Mouse (Mus musculus): ENCODE results near the gene Galnt16. TPM values are rescaled to one million over a fixed set of nuclear protein-coding genes. Genes with fewer than 3 reads are reported as not detected.

The Galnt16 gene
- polyA plus RNA-seq, 1 experiment from 2014 or later, result 31.1 TPM

DNA sequence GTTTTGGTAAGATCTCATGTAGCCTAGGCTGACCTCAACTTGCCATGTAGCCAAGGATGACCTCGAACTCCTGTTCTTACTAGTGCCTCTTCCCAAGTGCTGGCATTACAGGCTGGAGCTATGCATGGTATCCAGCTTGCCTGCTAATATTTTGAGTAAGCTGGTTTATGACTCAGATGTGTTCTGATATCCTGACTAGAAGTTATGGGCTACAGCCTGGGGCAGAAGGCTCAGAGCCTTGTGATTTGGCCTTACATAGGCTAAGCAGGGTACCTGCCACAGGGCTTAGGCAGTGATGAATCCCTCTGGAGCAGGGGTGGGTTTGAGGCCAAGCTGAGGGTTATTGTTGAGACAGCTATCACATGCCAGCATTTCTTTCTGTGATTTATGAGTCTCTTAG, 90.5 kb downstream of the Galnt16 start:
- Histone ChIP-seq H3K27ac (no peak overlapping the region), H3K27me3 (ENCODE audit: poor library complexity, severe bottlenecking) (no peaks in the 10 kb centered on the region), H3K9me3 (no peaks in the 10 kb centered on the region), H3K36me3 (replicated peaks) (peaks cover 14% of the 10 kb centered on the region), H3K4me1 (no peaks in the 10 kb centered on the region), H3K4me3 (no peak overlapping the region)
- 92% methylated on average over 1 of the region's 1 CpGs for WGBS
- DNase-seq (ENCODE audit: extremely low spot score, low spot score), result no peak

- H3K9me3 ChIP-seq, result no peaks in the 10 kb centered on the region
- no peak overlapping the region for H3K4me3 ChIP-seq
- no peak for DNase-seq (ENCODE audit: extremely low spot score, low spot score)
- H3K27me3 ChIP-seq (ENCODE audit: poor library complexity, severe bottlenecking), result no peaks in the 10 kb centered on the region
- H3K36me3 ChIP-seq (replicated peaks), result peaks cover 2% of the 10 kb centered on the region
- H3K4me1 ChIP-seq, result no peaks in the 10 kb centered on the region
- 84% methylated on average over 3 of the region's 3 CpGs for WGBS
- no peak overlapping the region for H3K27ac ChIP-seq
Observed at GRCm38 (mm10) chr12:80609928-80610327, 91.9 kb downstream of the Galnt16 start.

- 59% methylated on average over 9 of the region's 9 CpGs for WGBS
- Histone ChIP-seq H3K4me3 (no peak overlapping the region), H3K9me3 (no peaks in the 10 kb centered on the region), H3K27me3 (ENCODE audit: poor library complexity, severe bottlenecking) (no peaks in the 10 kb centered on the region), H3K27ac (no peak overlapping the region), H3K36me3 (replicated peaks) (no peaks in the 10 kb centered on the region), H3K4me1 (peaks cover 4% of the 10 kb centered on the region; the same call in 1 of the 2 replicates)
- DNase-seq (ENCODE audit: extremely low spot score, low spot score), result no peak
Observed at GRCm38 (mm10) chr12:80612113-80612791, 94.2 kb downstream of the Galnt16 start.

DNA sequence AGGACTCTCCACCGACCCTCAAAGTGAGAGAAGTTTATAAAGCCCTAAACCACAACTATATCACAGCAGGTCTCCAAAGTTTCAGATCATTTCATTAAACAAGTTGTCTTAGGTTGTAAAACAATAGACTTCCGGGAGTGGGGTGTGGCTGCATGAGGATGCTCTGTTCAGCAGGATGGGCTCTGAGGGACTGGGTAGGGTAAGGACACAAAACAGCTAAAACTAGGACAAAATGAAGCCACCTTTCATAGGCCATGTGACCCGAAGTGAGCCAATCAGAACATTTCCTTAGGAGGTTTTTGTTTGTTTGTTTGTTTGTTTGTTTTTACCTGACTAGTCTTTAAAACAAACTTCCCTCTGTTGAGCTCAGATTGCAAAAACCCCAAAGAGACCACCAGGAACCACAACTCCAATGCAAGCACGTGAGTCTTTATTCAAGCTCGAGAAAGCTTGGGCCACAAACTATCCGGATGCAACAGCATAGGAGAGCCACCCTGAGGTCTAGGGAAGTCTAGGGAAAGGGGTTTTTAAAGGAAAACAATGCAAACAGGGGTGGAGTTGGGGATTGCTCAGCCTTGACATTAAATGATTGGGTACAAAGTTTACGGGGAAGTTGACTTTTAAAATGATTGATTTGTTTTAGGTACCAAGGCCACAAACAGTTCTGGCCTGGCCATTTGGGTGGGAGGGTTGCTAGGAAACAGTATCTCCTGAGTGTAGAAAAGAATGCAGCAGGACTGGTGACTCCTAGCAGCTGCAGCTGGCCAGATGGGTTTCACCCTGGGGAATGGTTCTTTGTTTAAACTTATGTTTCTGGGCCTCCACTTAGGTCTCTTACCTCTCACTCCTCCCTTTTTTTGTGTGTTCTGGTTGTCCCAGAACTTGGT, 97.5 kb downstream of the Galnt16 start:
- 79% methylated on average over 7 of the region's 7 CpGs for WGBS
- H3K4me1 ChIP-seq, result peaks cover 4% of the 10 kb centered on the region; the same call in 1 of the 2 replicates
- no peak for DNase-seq (ENCODE audit: extremely low spot score, low spot score)
- H3K36me3 ChIP-seq (replicated peaks), result no peaks in the 10 kb centered on the region
- H3K4me3 ChIP-seq, result no peak overlapping the region
- no peak overlapping the region for H3K27ac ChIP-seq
- H3K9me3 ChIP-seq, result no peaks in the 10 kb centered on the region
- no peaks in the 10 kb centered on the region for H3K27me3 ChIP-seq (ENCODE audit: poor library complexity, severe bottlenecking)

GRCm38 (mm10) chr12:80620501-80620900, 102.4 kb downstream of the Galnt16 start:
- Histone ChIP-seq H3K36me3 (replicated peaks) (peaks cover 2% of the 10 kb centered on the region; the same call in 1 of the 2 replicates), H3K27me3 (ENCODE audit: poor library complexity, severe bottlenecking) (no peaks in the 10 kb centered on the region), H3K9me3 (no peaks in the 10 kb centered on the region), H3K27ac (no peak overlapping the region), H3K4me1 (peaks cover 4% of the 10 kb centered on the region; the same call in 1 of the 2 replicates), H3K4me3 (no peak overlapping the region)
- DNase-seq (ENCODE audit: extremely low spot score, low spot score), result no peak
- 77% methylated on average over 5 of the region's 5 CpGs for WGBS

GRCm38 (mm10) chr12:80631790-80632189, 113.7 kb downstream of the Galnt16 start:
- 91% methylated on average over 5 of the region's 5 CpGs for WGBS
- Histone ChIP-seq H3K27me3 (ENCODE audit: poor library complexity, severe bottlenecking) (no peaks in the 10 kb centered on the region), H3K27ac (no peak overlapping the region), H3K9me3 (no peaks in the 10 kb centered on the region), H3K4me3 (no peak overlapping the region), H3K36me3 (replicated peaks) (peaks cover 72% of the 10 kb centered on the region), H3K4me1 (peaks cover 21% of the 10 kb centered on the region)
- DNase-seq (ENCODE audit: extremely low spot score, low spot score), result no peak

DNA sequence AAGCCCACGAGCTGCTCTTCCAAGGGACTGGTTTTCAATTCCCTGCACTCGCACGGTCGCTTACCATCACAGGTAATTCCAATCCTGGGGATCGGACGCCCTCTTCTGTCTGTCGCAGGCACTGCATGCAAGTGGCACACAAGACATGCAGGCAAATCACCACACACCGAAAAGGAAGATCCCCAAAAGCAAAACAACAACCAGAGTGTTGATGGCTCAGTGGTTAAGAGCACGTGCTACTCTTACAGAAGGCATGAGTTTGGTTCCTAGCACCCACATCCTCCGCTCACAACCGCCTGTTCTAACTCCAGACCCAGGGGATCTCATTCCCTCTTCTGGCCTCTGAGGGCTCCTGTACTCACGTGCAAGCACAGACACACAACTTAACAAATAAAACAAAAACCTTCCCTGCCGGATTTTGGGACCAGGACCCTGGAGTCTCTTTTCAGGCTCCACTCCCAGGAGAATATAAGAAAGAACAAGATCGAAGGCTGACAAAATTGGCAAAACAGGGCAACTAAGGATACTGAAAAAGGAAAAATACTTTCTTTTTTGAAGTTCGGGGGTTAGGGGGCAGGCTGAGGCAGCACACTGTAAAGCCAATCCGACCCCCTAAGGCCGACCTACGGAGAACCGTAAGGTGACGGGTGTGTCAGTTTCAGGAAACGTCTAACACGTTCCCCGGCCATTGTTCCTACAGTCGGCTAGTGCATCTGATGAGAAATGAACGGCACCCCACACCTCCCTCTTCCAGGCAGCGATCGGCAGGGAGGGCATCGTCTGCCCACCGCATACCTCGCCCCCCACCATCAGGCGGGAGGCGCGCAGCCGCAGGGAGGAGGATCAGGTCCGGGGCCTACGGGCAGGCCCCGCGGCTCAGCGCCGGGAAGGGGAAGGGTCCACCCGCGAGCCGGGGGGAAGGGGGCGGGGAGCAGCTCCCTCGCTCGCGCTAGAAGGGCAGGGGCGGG, 124.9 kb downstream of the Galnt16 start:
- Histone ChIP-seq H3K9me3 (no peaks in the 10 kb centered on the region), H3K4me1 (peaks cover 40% of the 10 kb centered on the region), H3K27ac (peak overlapping the region; percentile 96), H3K27me3 (ENCODE audit: poor library complexity, severe bottlenecking) (no peaks in the 10 kb centered on the region), H3K4me3 (peak overlapping the region; percentile 90), H3K36me3 (replicated peaks) (peaks cover 49% of the 10 kb centered on the region)
- DNase-seq (ENCODE audit: extremely low spot score, low spot score), result peak; percentile 73
- WGBS, result 2% methylated on average over 48 of the region's 48 CpGs

GRCm38 (mm10) chr12:80643693-80644505, 125.8 kb downstream of the Galnt16 start, which contains the start of the genes Slc39a9 and Erh:
Gene Slc39a9 (plus strand): TSS chr12:80643883.
Gene Erh (minus strand): TSS chr12:80644341.
- WGBS, result under 1% methylated on average over 50 of the region's 50 CpGs
- peak within 1 kb of the TSS; percentile 90 for H3K4me3 ChIP-seq

DNA sequence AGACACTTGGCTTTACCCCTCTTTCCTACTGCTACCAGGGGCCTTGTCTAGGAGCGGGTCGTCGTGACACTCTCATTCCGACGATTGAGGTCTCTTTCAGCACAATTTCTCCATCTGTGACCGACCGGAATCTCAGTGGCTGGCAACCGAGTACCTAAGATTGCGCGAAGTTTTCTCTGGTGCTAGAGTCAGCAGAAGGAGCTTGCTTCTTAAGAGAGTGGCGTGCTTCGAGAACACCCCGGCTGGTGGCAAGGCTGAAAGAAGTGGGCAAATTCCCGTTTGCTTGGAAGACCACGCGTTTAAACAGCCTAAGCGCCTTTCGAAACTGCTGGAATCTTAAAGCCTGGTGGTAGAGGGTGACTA, 126.4 kb downstream of the Galnt16 start:
- Histone ChIP-seq H3K9me3 (no peaks in the 10 kb centered on the region), H3K27me3 (ENCODE audit: poor library complexity, severe bottlenecking) (no peaks in the 10 kb centered on the region), H3K4me1 (peaks cover 40% of the 10 kb centered on the region), H3K36me3 (replicated peaks) (peaks cover 42% of the 10 kb centered on the region), H3K4me3 (peak overlapping the region; percentile 90), H3K27ac (peak overlapping the region; percentile 96)
- no peak for DNase-seq (ENCODE audit: extremely low spot score, low spot score)
- 9% methylated on average over 18 of the region's 18 CpGs for WGBS

More at GRCm38 (mm10) chr12:80643693-80644505, 125.8 kb downstream of the Galnt16 start, which contains the start of the genes Slc39a9 and Erh:
- Histone ChIP-seq H3K36me3 (replicated peaks) (peaks cover 46% of the 10 kb centered on the region), H3K4me1 (peaks cover 40% of the 10 kb centered on the region), H3K27me3 (ENCODE audit: poor library complexity, severe bottlenecking) (no peaks in the 10 kb centered on the region), H3K27ac (peak within 1 kb of the TSS; percentile 96), H3K9me3 (no peaks in the 10 kb centered on the region)
- DNase-seq (ENCODE audit: extremely low spot score, low spot score), result peak; percentile 95

- no peak overlapping the region for H3K4me3 ChIP-seq
- H3K27ac ChIP-seq, result no peak overlapping the region
- 98% methylated on average over 3 of the region's 3 CpGs for WGBS
- no peaks in the 10 kb centered on the region for H3K9me3 ChIP-seq
- H3K36me3 ChIP-seq (replicated peaks), result peaks cover 29% of the 10 kb centered on the region
- DNase-seq (ENCODE audit: extremely low spot score, low spot score), result no peak
- no peaks in the 10 kb centered on the region for H3K27me3 ChIP-seq (ENCODE audit: poor library complexity, severe bottlenecking)
- H3K4me1 ChIP-seq, result peaks cover 40% of the 10 kb centered on the region
Observed at GRCm38 (mm10) chr12:80646377-80646776, 128.3 kb downstream of the Galnt16 start.

DNA sequence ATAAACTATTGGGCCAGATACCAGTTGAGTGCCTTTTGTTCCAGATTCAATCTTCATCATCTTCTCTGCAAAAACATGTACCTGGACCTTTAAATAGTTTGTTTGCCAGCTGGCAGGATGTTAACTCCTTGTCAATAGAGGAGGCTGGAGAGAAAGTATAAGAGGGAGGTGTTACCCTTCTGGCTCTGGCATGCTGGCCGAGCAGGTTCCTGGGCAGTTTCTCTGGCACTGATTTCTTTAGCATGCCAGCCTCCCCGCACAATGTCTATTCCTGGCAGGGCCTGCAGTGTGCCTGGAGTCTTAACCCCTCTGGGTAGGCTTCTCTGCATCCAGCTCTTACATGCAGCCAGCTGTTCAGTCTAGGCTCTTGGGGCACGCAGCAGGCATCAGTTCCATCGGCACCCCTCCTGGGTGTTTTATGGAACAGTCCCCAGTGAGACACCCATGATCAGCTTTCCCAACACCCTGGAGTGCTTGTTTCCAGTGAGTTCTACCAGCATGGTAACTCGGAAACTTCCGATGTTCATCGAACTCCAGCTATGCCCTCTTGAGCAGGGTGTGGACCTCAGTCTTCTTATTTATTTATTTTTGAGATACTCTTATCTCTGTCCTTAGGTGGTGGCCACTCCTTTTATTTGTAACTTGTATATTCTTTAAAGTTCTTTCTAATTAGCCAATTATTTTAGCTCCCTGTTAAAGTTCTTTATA, 136.0 kb downstream of the Galnt16 start:
- Histone ChIP-seq H3K4me3 (no peak overlapping the region), H3K9me3 (no peaks in the 10 kb centered on the region), H3K36me3 (replicated peaks) (peaks cover 6% of the 10 kb centered on the region), H3K27ac (no peak overlapping the region), H3K27me3 (ENCODE audit: poor library complexity, severe bottlenecking) (no peaks in the 10 kb centered on the region), H3K4me1 (no peaks in the 10 kb centered on the region)
- DNase-seq (ENCODE audit: extremely low spot score, low spot score), result no peak
- WGBS, result 94% methylated on average over 7 of the region's 7 CpGs
